Mouse (Mus musculus): ENCODE results near the gene Neurl4.
"Not testable (repeated sequence)": the region's sequence is repeated elsewhere in the genome, so short reads cannot be mapped to it uniquely, and the experiment has no call there.

Gene Neurl4

GRCm38 (mm10) chr11:69934681-69935080, 33.8 kb downstream of the Neurl4 start:
- DNase-seq: no peak

GRCm38 (mm10) chr11:69935137-69935879, 34.4 kb downstream of the Neurl4 start, which contains the start of gene Ybx2:
Gene Ybx2 (plus strand): TSS chr11:69935796.
- DNase-seq: peak; percentile 86 to 89

- DNase-seq: peak; percentile 30 to 60
These were observed 35.3 kb downstream of the Neurl4 start for GRCm38 (mm10) chr11:69936156-69936555.

- DNase-seq: no peak
These were observed 36.0 kb downstream of the Neurl4 start for GRCm38 (mm10) chr11:69936714-69937347.

GRCm38 (mm10) chr11:69937385-69937784, 36.5 kb downstream of the Neurl4 start:
- DNase-seq: peak in 1 of 2 experiments; percentile 22

- DNase-seq: no peak
These were observed 37.0 kb downstream of the Neurl4 start for GRCm38 (mm10) chr11:69937834-69938233.

GRCm38 (mm10) chr11:69938401-69938979, 37.6 kb downstream of the Neurl4 start:
- DNase-seq: no peak

- no peak for DNase-seq
These were observed 38.3 kb downstream of the Neurl4 start for GRCm38 (mm10) chr11:69939181-69939580.

- DNase-seq: no peak
These were observed 38.9 kb downstream of the Neurl4 start for GRCm38 (mm10) chr11:69939731-69940130.

- no peak for DNase-seq
These were observed 40.1 kb downstream of the Neurl4 start for GRCm38 (mm10) chr11:69940962-69941361.

- no peak for DNase-seq
These were observed 44.3 kb downstream of the Neurl4 start for GRCm38 (mm10) chr11:69945216-69945615.

- no peak for DNase-seq
These were observed 45.4 kb downstream of the Neurl4 start for GRCm38 (mm10) chr11:69945997-69946891.

GRCm38 (mm10) chr11:69947337-69948065, 46.6 kb downstream of the Neurl4 start:
- DNase-seq: peak; percentile 18 to 41

GRCm38 (mm10) chr11:69948066-69948762, 47.3 kb downstream of the Neurl4 start, which contains the start of gene Slc2a4:
Gene Slc2a4 (minus strand): TSS chr11:69948188.
- DNase-seq: peak; percentile 89 to 92

GRCm38 (mm10) chr11:69948763-69949150, 47.9 kb downstream of the Neurl4 start:
- DNase-seq: peak; percentile 83 to 89

- DNase-seq: no peak
These were observed 50.1 kb downstream of the Neurl4 start for GRCm38 (mm10) chr11:69950807-69951459.

- DNase-seq: no peak
These were observed 51.4 kb downstream of the Neurl4 start for GRCm38 (mm10) chr11:69952274-69952673.

- DNase-seq: no peak
These were observed 52.5 kb downstream of the Neurl4 start for GRCm38 (mm10) chr11:69953267-69953915.

- DNase-seq: not testable (repeated sequence)
These were observed 54.7 kb downstream of the Neurl4 start for GRCm38 (mm10) chr11:69955618-69956017.

- DNase-seq: no peak
These were observed 55.3 kb downstream of the Neurl4 start for GRCm38 (mm10) chr11:69956218-69956617.
